Mouse (Mus musculus): ENCODE data around the gene Trip13. TPM values are rescaled to one million over a fixed set of nuclear protein-coding genes. Genes with fewer than 3 reads are reported as not detected.
A peak's percentile ranks its signal among the peaks of the same experiment; 100 is the strongest.

The Trip13 gene
- total RNA-seq (2017) = 24.4 and 32.6 TPM in 2 replicates

- peak; percentile 93 to 94 for ATAC-seq (replicated peaks in 1 of 2; ENCODE audit: insufficient read depth in 1 of 2, low FRiP score in 2 of 2, low TSS enrichment in 1 of 2, low read depth in 1 of 2, poor library complexity in 2 of 2, severe bottlenecking in 2 of 2)
Observed at GRCm38 (mm10) chr13:73937321-73938176, at the start of gene Trip13, which contains the start of gene Brd9. Gene Trip13 (minus strand): TSS chr13:73937784. Gene Brd9 (plus strand): TSS chr13:73937811.

- ATAC-seq (replicated peaks in 1 of 2; ENCODE audit: insufficient read depth in 1 of 2, low FRiP score in 2 of 2, low TSS enrichment in 1 of 2, low read depth in 1 of 2, poor library complexity in 2 of 2, severe bottlenecking in 2 of 2) = no peak
Observed at GRCm38 (mm10) chr13:73976935-73977334, 39.4 kb upstream of the Trip13 start.

DNA sequence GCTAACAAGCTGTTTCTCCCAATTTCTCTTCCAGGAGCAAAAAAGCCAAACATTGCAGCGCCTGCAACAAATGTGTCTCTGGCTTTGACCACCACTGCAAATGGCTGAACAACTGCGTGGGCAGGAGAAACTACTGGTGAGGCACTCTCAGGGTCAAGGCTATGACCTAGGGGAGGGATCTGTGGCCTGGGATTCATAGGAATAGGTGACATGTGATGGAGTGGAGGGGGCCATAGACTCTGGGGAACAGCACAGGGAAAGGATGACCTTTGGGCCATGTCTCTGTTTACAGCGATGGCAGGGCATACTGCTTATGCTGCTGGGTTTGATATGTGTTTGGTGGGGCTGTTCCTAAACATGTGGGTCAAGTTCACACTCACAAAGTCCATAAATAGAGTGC, 36.9 kb upstream of the Trip13 start:
- no peak for ATAC-seq (replicated peaks in 1 of 2; ENCODE audit: insufficient read depth in 1 of 2, low FRiP score in 2 of 2, low TSS enrichment in 1 of 2, low read depth in 1 of 2, poor library complexity in 2 of 2, severe bottlenecking in 2 of 2)

DNA sequence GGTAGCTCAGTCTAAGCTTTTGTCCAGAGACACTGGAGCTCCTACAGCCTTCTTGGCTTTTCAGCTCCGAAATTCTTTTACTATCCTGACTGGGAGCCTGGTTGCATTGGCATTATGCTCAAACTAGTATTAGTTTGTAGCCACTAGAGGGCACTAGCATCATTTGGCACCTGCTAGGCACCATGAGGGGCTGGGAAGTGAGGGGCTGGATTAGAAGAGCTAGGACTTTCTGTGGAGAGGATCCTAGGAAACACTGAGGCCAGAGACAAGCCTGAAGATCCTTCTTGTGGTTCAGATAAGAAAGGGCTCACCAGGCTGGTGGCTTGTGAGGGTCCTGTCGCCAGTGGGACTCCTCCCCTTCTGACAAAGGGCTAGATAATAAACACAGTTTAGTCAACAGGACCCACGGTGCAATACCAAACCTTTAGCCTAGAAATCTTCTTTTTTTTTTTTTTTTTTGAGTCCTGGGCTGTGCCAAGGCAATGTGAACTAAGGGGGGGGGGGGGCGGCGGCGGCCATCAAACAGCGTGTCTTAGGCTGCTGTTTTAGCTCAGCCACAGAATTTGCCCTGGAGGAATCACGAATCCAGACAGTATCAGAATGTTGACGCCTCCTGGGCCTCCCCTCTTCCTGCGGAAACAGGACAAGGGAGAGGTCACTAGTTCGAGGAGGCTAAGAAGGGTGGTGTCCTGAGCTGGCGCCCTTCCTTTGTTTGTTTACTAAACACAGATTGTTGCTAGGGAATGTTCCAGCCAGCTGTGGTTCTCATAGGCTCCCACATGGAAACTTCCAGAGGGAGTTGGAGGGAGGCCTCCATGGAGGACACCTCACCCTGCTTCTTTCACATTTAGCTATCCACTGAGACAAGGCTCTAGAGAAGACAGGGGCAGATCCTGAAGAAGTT, 33.2 kb upstream of the Trip13 start:
- peak; percentile 82 to 88 for ATAC-seq (replicated peaks in 1 of 2; ENCODE audit: insufficient read depth in 1 of 2, low FRiP score in 2 of 2, low TSS enrichment in 1 of 2, low read depth in 1 of 2, poor library complexity in 2 of 2, severe bottlenecking in 2 of 2)

- no peak for ATAC-seq (replicated peaks in 1 of 2; ENCODE audit: insufficient read depth in 1 of 2, low FRiP score in 2 of 2, low TSS enrichment in 1 of 2, low read depth in 1 of 2, poor library complexity in 2 of 2, severe bottlenecking in 2 of 2)
Observed at GRCm38 (mm10) chr13:73963551-73963950, 26.0 kb upstream of the Trip13 start, which contains the start of gene Zdhhc11. Gene Zdhhc11 (plus strand): TSS chr13:73963851.

GRCm38 (mm10) chr13:73961177-73961576, 23.6 kb upstream of the Trip13 start:
- ATAC-seq (replicated peaks in 1 of 2; ENCODE audit: insufficient read depth in 1 of 2, low FRiP score in 2 of 2, low TSS enrichment in 1 of 2, low read depth in 1 of 2, poor library complexity in 2 of 2, severe bottlenecking in 2 of 2) = no peak

DNA sequence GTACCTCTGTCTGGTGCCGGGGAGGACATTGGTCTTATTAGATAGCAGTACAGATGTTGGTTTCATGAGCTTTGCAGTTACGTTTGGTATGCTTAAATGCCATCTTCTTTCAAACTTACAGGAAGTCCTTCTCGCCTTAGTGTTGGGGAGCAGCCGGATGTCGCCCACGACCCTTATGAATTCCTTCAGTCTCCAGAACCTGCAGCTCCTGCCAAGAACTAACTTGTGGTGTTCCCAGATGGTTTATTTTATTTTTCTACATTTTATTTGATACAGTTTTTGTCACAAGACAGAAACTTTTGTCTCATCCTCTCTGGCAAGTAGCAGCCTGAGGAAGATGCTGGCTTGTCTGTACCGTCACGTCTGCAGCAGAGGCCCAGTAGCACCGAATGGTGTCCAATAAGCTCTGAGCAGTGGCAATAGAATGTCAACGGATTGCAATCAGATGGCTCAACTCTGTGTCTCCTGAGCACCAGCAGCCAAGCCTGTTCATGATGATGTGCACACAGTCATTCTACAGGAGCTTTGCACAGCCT, 22.6 kb upstream of the Trip13 start:
- ATAC-seq (replicated peaks in 1 of 2; ENCODE audit: insufficient read depth in 1 of 2, low FRiP score in 2 of 2, low TSS enrichment in 1 of 2, low read depth in 1 of 2, poor library complexity in 2 of 2, severe bottlenecking in 2 of 2) = no peak

GRCm38 (mm10) chr13:73955531-73955930, 17.9 kb upstream of the Trip13 start:
- ATAC-seq (replicated peaks in 1 of 2; ENCODE audit: insufficient read depth in 1 of 2, low FRiP score in 2 of 2, low TSS enrichment in 1 of 2, low read depth in 1 of 2, poor library complexity in 2 of 2, severe bottlenecking in 2 of 2) = peak in 1 of 2 experiments; percentile 29; a peak in 1 of 4 replicates

GRCm38 (mm10) chr13:73954666-73955065, 17.1 kb upstream of the Trip13 start:
- no peak for ATAC-seq (replicated peaks in 1 of 2; ENCODE audit: insufficient read depth in 1 of 2, low FRiP score in 2 of 2, low TSS enrichment in 1 of 2, low read depth in 1 of 2, poor library complexity in 2 of 2, severe bottlenecking in 2 of 2)

GRCm38 (mm10) chr13:73953551-73954130, 16.1 kb upstream of the Trip13 start:
- ATAC-seq (replicated peaks in 1 of 2; ENCODE audit: insufficient read depth in 1 of 2, low FRiP score in 2 of 2, low TSS enrichment in 1 of 2, low read depth in 1 of 2, poor library complexity in 2 of 2, severe bottlenecking in 2 of 2) = no peak

DNA sequence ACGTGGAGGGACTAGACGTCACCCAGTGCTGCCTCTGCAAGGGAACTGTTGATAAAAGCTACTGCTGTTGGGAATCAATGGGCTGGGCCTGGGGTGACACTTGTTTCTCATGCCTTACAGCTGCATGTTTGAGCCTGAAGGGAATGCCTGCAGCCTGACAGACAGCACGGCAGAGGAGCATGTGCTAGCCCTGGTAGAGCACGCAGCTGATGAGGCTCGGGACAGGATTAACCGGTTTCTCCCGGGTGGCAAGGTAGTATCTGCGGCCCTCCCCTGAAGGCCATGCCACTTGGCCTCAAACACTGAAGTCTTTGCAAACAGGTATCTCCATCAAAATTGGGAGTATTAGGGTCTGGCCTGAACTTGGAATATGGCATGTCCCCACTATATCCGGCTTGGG, 7.0 kb upstream of the Trip13 start:
- ATAC-seq (replicated peaks in 1 of 2; ENCODE audit: insufficient read depth in 1 of 2, low FRiP score in 2 of 2, low TSS enrichment in 1 of 2, low read depth in 1 of 2, poor library complexity in 2 of 2, severe bottlenecking in 2 of 2) = no peak

GRCm38 (mm10) chr13:73939101-73939500, 1.5 kb upstream of the Trip13 start:
- no peak for ATAC-seq (replicated peaks in 1 of 2; ENCODE audit: insufficient read depth in 1 of 2, low FRiP score in 2 of 2, low TSS enrichment in 1 of 2, low read depth in 1 of 2, poor library complexity in 2 of 2, severe bottlenecking in 2 of 2)

- ATAC-seq (replicated peaks in 1 of 2; ENCODE audit: insufficient read depth in 1 of 2, low FRiP score in 2 of 2, low TSS enrichment in 1 of 2, low read depth in 1 of 2, poor library complexity in 2 of 2, severe bottlenecking in 2 of 2) = peak; percentile 46 to 52; a peak in 3 of 4 replicates
Observed at GRCm38 (mm10) chr13:73938177-73938560, 585 bp upstream of the Trip13 start.

GRCm38 (mm10) chr13:73936938-73937320, 655 bp downstream of the Trip13 start:
- ATAC-seq (replicated peaks in 1 of 2; ENCODE audit: insufficient read depth in 1 of 2, low FRiP score in 2 of 2, low TSS enrichment in 1 of 2, low read depth in 1 of 2, poor library complexity in 2 of 2, severe bottlenecking in 2 of 2) = no peak

DNA sequence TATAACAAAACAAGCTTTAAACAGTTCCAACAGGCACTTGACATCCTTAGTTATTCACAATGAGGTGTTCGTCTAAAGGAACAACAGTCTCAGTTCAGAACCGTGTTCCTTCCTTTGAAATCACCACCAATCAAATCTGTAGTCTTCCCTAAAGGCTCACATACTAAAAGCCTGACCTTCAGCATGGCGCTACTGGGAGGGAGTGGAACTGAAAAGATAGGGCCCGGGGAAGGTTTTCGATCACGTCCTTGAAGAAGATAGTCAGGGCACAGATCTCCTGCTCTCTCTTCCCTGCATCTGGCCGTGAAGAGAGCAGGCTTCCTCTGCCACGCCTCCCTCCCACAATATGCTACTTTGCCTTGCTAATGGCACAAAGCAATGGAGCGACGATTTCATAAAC, 5.4 kb downstream of the Trip13 start:
- ATAC-seq (replicated peaks in 1 of 2; ENCODE audit: insufficient read depth in 1 of 2, low FRiP score in 2 of 2, low TSS enrichment in 1 of 2, low read depth in 1 of 2, poor library complexity in 2 of 2, severe bottlenecking in 2 of 2) = no peak

DNA sequence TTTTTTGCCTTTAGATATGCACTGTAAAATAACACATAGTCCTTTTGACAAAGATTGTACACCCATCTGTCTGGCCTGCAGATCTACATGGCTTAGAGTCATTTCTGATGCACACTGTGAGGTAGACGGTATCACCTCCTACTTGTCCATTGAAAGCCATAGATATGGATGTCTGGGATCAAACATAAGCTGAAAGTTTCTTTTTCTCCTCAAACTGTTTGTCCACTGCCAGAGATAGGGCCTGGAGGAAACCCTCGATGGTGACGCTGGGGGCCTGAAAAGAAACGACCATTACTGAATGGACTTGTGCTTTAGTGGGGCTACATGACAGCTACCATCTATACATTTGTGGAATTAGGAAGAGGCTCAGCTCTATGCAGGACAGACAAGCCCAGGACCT, 24.5 kb downstream of the Trip13 start:
- ATAC-seq (replicated peaks in 1 of 2; ENCODE audit: insufficient read depth in 1 of 2, low FRiP score in 2 of 2, low TSS enrichment in 1 of 2, low read depth in 1 of 2, poor library complexity in 2 of 2, severe bottlenecking in 2 of 2) = no peak

- ATAC-seq (replicated peaks in 1 of 2; ENCODE audit: insufficient read depth in 1 of 2, low FRiP score in 2 of 2, low TSS enrichment in 1 of 2, low read depth in 1 of 2, poor library complexity in 2 of 2, severe bottlenecking in 2 of 2) = peak; percentile 67 to 84
Observed at GRCm38 (mm10) chr13:73907683-73908412, 29.7 kb downstream of the Trip13 start.
